Mouse (Mus musculus): ENCODE results near the gene Gm20708.

DNA sequence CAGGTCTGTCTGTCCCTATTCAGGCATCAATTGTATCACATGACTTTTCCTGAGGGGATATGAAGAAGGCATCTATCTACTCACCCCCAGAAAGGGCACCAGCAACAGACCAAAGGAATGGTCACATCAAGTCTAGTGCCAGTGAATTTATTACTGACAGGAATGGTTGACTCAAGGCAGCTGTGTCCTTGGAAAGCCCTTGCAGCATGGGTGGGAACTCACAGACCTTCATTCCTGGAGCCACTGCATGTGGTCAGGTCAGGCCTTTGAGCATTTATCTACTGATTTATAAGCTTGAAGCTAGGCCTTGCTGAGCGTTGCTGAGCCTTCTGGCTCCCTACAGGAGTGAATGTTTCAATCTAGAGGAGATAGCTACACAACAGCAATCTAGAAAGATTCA is 31.4 kb downstream of the Gm20708 start:
- no peak for TF ChIP-seq POLR2A (IDR thresholded peaks at IDR 0.05; ENCODE audit: low read depth, low read length)
- TF ChIP-seq CTCF (IDR thresholded peaks at IDR 0.05; ENCODE audit: extremely low read depth, insufficient read depth, insufficient read length, insufficient replicate concordance): no peak

All from spleen, adult 2 months (tissue).